Mouse (Mus musculus): ENCODE results near the gene Spag7. TPM values are rescaled to one million over a fixed set of nuclear protein-coding genes. Genes with fewer than 3 reads are reported as not detected.

The Spag7 gene
- total and polyA plus RNA-seq, 2 experiments: 21.0 to 31.6 TPM

DNA sequence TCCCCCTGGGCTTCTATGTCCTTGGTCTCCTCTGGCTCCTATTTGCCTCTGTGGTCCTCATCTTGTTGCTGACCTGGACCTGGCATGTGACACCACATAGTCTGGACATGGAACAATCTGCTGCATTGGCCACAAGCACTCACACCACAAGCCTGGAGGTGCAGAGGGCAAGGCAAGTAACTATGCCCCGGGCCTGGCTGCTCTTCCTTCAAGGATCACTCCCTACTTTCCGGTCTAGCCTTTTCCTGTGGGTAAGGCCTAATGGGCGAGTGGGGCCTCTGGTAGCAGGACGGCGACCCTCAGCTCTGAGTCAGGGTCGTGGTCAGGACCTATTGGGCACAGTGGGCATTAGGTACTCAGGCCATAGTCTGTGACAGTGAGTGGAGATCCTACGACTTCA lies 28.0 kb downstream of the Spag7 start:
- Histone ChIP-seq H3K36me3 (ENCODE audit: control insufficient read depth, insufficient read depth, low read length) (peaks cover 2% of the 10 kb centered on the region; the same call in 1 of the 2 replicates), H3K79me2 (ENCODE audit: control insufficient read depth, insufficient read depth, low read length) (no peaks in the 10 kb centered on the region; the same call in 1 of the 2 replicates), H3K4me3 (ENCODE audit: insufficient read depth, low read depth, low read length) (no peak overlapping the region), H3K27me3 (ENCODE audit: control insufficient read depth, insufficient read depth, low read length) (no peaks in the 10 kb centered on the region), H3K4me1 (ENCODE audit: control insufficient read depth, insufficient read depth, low read length) (peaks cover 6% of the 10 kb centered on the region), H3K9ac (ENCODE audit: low read depth, low read length) (no peak overlapping the region), H3K27ac (replicated peaks; ENCODE audit: insufficient read depth, low read depth, low read length) (no peak overlapping the region)
- no peak for DNase-seq (ENCODE audit: extremely low read depth, low read depth, low spot score)
- TF ChIP-seq CTCF (IDR thresholded peaks at IDR 0.05; ENCODE audit: low read depth, low read length): no peak
- no peak for TF ChIP-seq POLR2A (IDR thresholded peaks at IDR 0.05; ENCODE audit: extremely low read depth, insufficient read depth, low read length)
- 71% methylated on average over 7 of the region's 7 CpGs for WGBS

DNA sequence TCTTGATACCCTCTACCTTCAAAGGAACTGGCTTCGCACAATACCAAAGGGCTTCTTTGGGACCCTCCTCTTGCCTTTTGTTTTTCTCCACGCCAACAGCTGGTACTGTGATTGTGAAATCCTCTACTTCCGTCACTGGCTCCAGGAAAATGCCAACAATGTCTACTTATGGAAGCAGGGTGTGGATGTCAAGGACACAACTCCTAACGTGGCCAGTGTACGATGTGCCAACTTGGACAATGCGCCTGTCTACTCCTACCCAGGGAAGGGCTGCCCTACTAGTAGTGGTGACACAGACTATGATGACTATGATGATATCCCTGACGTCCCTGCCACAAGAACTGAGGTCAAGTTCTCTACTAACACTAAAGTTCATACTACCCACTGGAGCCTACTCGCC lies 29.2 kb downstream of the Spag7 start:
- Histone ChIP-seq H3K9ac (ENCODE audit: low read depth, low read length) (no peak overlapping the region), H3K4me1 (ENCODE audit: control insufficient read depth, insufficient read depth, low read length) (no peaks in the 10 kb centered on the region; the same call in 1 of the 2 replicates), H3K4me3 (ENCODE audit: insufficient read depth, low read depth, low read length) (no peak overlapping the region), H3K36me3 (ENCODE audit: control insufficient read depth, insufficient read depth, low read length) (peaks cover 2% of the 10 kb centered on the region; the same call in 1 of the 2 replicates), H3K27me3 (ENCODE audit: control insufficient read depth, insufficient read depth, low read length) (no peaks in the 10 kb centered on the region), H3K79me2 (ENCODE audit: control insufficient read depth, insufficient read depth, low read length) (no peaks in the 10 kb centered on the region), H3K27ac (replicated peaks; ENCODE audit: insufficient read depth, low read depth, low read length) (no peak overlapping the region)
- TF ChIP-seq POLR2A (IDR thresholded peaks at IDR 0.05; ENCODE audit: extremely low read depth, insufficient read depth, low read length) (no peak), CTCF (IDR thresholded peaks at IDR 0.05; ENCODE audit: low read depth, low read length) (no peak)
- WGBS: 59% methylated on average over 8 of the region's 8 CpGs
- no peak for DNase-seq (ENCODE audit: extremely low read depth, low read depth, low spot score)

DNA sequence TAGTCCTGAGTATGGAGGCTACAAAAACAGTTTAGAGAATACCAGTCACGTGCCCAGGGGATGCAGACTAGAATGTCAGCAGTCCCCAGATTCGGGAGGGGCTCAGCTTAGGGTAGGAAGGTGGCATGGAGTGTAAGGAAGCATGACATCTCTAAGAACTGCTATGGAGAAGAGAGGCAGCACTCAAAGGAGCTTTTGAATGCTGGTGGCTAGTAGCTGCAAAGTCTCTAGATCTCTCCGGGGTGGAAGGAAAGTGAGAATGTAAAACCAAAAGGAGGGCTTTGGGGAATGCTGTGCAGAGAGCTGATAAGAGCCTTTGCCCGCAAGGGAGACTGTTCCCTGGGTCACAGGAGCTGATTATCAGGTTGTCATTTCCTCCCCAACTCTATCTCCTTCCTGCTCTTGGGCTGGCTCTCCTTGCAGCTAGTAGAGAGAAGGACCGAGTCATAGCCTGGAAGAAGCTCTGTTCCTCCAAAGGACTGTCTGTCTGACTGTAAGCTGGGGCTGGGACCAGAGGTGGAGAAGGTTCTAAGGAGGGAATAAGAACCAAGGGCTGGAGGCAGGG lies 30.4 kb downstream of the Spag7 start, which contains the start of gene Gp1ba:
Gp1ba (plus strand) TSS at position 409 of the 565 bp plus-strand sequence.
- TF ChIP-seq POLR2A (IDR thresholded peaks at IDR 0.05; ENCODE audit: extremely low read depth, insufficient read depth, low read length) (no peak), CTCF (IDR thresholded peaks at IDR 0.05; ENCODE audit: low read depth, low read length) (no peak)
- no peak for DNase-seq (ENCODE audit: extremely low read depth, low read depth, low spot score)
- H3K9ac ChIP-seq (ENCODE audit: low read depth, low read length): no peak within 1 kb of the TSS
- no peaks in the 10 kb centered on the region for H3K27me3 ChIP-seq (ENCODE audit: control insufficient read depth, insufficient read depth, low read length)
- no peak within 1 kb of the TSS; the same call in 1 of the 2 replicates for H3K27ac ChIP-seq (replicated peaks; ENCODE audit: insufficient read depth, low read depth, low read length)
- H3K36me3 ChIP-seq (ENCODE audit: control insufficient read depth, insufficient read depth, low read length): no peaks in the 10 kb centered on the region
- H3K4me1 ChIP-seq (ENCODE audit: control insufficient read depth, insufficient read depth, low read length): no peaks in the 10 kb centered on the region; the same call in 1 of the 2 replicates
- H3K79me2 ChIP-seq (ENCODE audit: control insufficient read depth, insufficient read depth, low read length): no peaks in the 10 kb centered on the region
- WGBS: 39% methylated on average over 5 of the region's 5 CpGs
- H3K4me3 ChIP-seq (ENCODE audit: insufficient read depth, low read depth, low read length): no peak within 1 kb of the TSS

DNA sequence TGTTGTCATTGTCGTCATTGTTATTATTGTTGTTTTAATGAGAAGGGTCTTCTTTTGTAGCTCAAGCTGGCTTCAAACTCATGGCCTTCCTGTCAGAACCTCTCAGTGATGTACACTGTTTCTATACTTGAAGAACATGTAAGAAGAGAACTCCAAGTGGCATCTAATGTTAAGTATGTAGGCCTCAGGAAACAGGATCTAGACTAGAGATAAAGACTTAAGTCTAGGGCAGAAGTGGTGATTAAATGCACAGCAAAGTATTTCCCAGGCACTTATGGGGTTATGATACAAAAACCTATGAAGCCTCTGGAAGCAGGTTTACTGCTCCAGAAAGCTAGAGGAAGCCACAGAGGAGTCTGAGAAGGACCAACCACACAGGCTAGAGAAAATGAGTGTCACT lies 30.9 kb downstream of the Spag7 start:
- H3K36me3 ChIP-seq (ENCODE audit: control insufficient read depth, insufficient read depth, low read length): no peaks in the 10 kb centered on the region
- no peak overlapping the region for H3K9ac ChIP-seq (ENCODE audit: low read depth, low read length)
- no peak overlapping the region for H3K4me3 ChIP-seq (ENCODE audit: insufficient read depth, low read depth, low read length)
- H3K27ac ChIP-seq (replicated peaks; ENCODE audit: insufficient read depth, low read depth, low read length): no peak overlapping the region; the same call in 1 of the 2 replicates
- no peak for DNase-seq (ENCODE audit: extremely low read depth, low read depth, low spot score)
- no peaks in the 10 kb centered on the region for H3K79me2 ChIP-seq (ENCODE audit: control insufficient read depth, insufficient read depth, low read length)
- no peaks in the 10 kb centered on the region for H3K27me3 ChIP-seq (ENCODE audit: control insufficient read depth, insufficient read depth, low read length)
- no peaks in the 10 kb centered on the region; the same call in 1 of the 2 replicates for H3K4me1 ChIP-seq (ENCODE audit: control insufficient read depth, insufficient read depth, low read length)
- WGBS: 85% methylated on average over 1 of the region's 1 CpGs
- no peak for TF ChIP-seq CTCF (IDR thresholded peaks at IDR 0.05; ENCODE audit: low read depth, low read length)
- TF ChIP-seq POLR2A (IDR thresholded peaks at IDR 0.05; ENCODE audit: extremely low read depth, insufficient read depth, low read length): no peak

DNA sequence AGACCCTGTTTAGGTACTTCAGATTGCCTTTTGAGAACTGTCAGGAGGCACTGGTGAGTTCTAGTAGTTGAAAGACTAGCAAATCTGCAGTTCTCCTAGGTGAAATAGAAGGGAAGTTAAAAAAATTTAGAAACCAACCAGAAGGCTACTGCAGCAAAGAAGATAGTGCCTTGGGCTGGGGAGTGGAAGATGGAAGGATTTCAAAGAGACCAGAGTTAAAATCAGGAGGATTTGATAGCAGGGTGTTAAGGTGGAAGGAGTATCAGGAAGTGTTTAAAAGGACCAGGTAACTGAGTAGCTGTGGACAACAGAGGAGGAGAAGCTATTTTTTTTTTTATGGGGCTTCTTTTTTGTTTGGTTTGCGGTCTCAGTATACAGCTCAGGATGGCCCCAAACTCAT lies 31.5 kb downstream of the Spag7 start:
- no peak for TF ChIP-seq POLR2A (IDR thresholded peaks at IDR 0.05; ENCODE audit: extremely low read depth, insufficient read depth, low read length)
- no peak for TF ChIP-seq CTCF (IDR thresholded peaks at IDR 0.05; ENCODE audit: low read depth, low read length)
- H3K9ac ChIP-seq (ENCODE audit: low read depth, low read length): no peak overlapping the region
- no peaks in the 10 kb centered on the region for H3K79me2 ChIP-seq (ENCODE audit: control insufficient read depth, insufficient read depth, low read length)
- H3K4me1 ChIP-seq (ENCODE audit: control insufficient read depth, insufficient read depth, low read length): no peaks in the 10 kb centered on the region; the same call in 1 of the 2 replicates
- H3K36me3 ChIP-seq (ENCODE audit: control insufficient read depth, insufficient read depth, low read length): no peaks in the 10 kb centered on the region
- no peaks in the 10 kb centered on the region for H3K27me3 ChIP-seq (ENCODE audit: control insufficient read depth, insufficient read depth, low read length)
- no peak overlapping the region for H3K27ac ChIP-seq (replicated peaks; ENCODE audit: insufficient read depth, low read depth, low read length)
- 96% methylated on average over 1 of the region's 1 CpGs for WGBS
- H3K4me3 ChIP-seq (ENCODE audit: insufficient read depth, low read depth, low read length): no peak overlapping the region
- DNase-seq (ENCODE audit: extremely low read depth, low read depth, low spot score): no peak

DNA sequence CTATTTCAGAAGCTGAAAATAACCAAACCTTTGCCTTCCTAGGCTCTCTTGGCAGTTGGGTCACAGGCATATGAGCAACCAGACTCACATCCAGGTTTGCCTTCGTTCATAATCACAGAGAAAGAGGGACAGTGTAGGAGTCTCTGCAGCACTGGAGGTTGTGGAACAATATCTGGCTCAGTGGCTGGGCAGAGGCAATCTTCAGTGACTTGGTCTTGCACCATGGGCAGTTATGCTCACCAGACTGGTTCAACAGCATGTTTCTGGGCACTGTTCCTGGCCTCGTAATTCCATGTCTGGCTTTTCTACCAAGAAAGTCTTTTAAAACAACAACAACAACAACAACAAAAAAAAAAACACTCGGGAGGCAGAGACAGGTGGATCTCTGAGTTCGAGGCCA lies 33.6 kb downstream of the Spag7 start:
- H3K27ac ChIP-seq (replicated peaks; ENCODE audit: insufficient read depth, low read depth, low read length): no peak overlapping the region
- H3K79me2 ChIP-seq (ENCODE audit: control insufficient read depth, insufficient read depth, low read length): no peaks in the 10 kb centered on the region
- DNase-seq (ENCODE audit: extremely low read depth, low read depth, low spot score): no peak
- peaks cover 3% of the 10 kb centered on the region; the same call in 1 of the 2 replicates for H3K4me1 ChIP-seq (ENCODE audit: control insufficient read depth, insufficient read depth, low read length)
- no peaks in the 10 kb centered on the region for H3K27me3 ChIP-seq (ENCODE audit: control insufficient read depth, insufficient read depth, low read length)
- H3K4me3 ChIP-seq (ENCODE audit: insufficient read depth, low read depth, low read length): no peak overlapping the region
- 94% methylated on average over 4 of the region's 4 CpGs for WGBS
- no peaks in the 10 kb centered on the region for H3K36me3 ChIP-seq (ENCODE audit: control insufficient read depth, insufficient read depth, low read length)
- H3K9ac ChIP-seq (ENCODE audit: low read depth, low read length): no peak overlapping the region
- TF ChIP-seq CTCF (IDR thresholded peaks at IDR 0.05; ENCODE audit: low read depth, low read length) (no peak), POLR2A (IDR thresholded peaks at IDR 0.05; ENCODE audit: extremely low read depth, insufficient read depth, low read length) (no peak)

Measured in liver, adult 2 months (tissue).